Mouse (Mus musculus) MEL (cell line): ENCODE measurements around the gene Rnf208.

ENCODE experiments used
- CHD2 ChIP-seq: IDR thresholded peaks from 2 replicates; pipeline ENCODE4 v1.6.1; 2011; ENCODE audit warnings: low read length, improper control_type of control experiment
- CTCF ChIP-seq, 3 experiments: IDR thresholded peaks in 2 of 3; conservative IDR thresholded peaks in 1 of 3; 2 replicates each; pipeline ENCODE4 v1.5.1; 2011 to 2012; ENCODE audit warnings: low read length in 3 of 3, low read depth in 2 of 3, mild to moderate bottlenecking in 2 of 3, improper control_type of control experiment in 1 of 3, inconsistent platforms in 1 of 3, mixed read lengths in 1 of 3, moderate library complexity in 1 of 3; ENCODE audit not compliant: control insufficient read depth in 1 of 3, insufficient read depth in 1 of 3, poor library complexity in 1 of 3, severe bottlenecking in 1 of 3
- EP300 ChIP-seq, 2 experiments: IDR thresholded peaks; 2 replicates each; pipeline ENCODE4 v1.6.1; 2011; ENCODE audit warnings: improper control_type of control experiment in 2 of 2, low read length in 2 of 2, low read depth in 1 of 2, mild to moderate bottlenecking in 1 of 2
- GABPA ChIP-seq: IDR thresholded peaks from 2 replicates; pipeline ENCODE4 v1.6.1; 2012; ENCODE audit warnings: low read depth, mild to moderate bottlenecking, inconsistent platforms, low read length, improper control_type of control experiment, moderate library complexity
- NRF1 ChIP-seq: IDR thresholded peaks from 2 replicates; pipeline ENCODE4 v1.6.1; 2014; ENCODE audit warnings: low read depth, mild to moderate bottlenecking, inconsistent platforms, low read length, improper control_type of control experiment, moderate library complexity; ENCODE audit not compliant: poor library complexity, insufficient read depth, severe bottlenecking
- TAL1 ChIP-seq: IDR thresholded peaks from 2 replicates; pipeline ENCODE4 v1.6.1; 2012; ENCODE audit warnings: mild to moderate bottlenecking, inconsistent platforms, low read length, moderate library complexity, mixed read lengths
- TBP ChIP-seq: IDR thresholded peaks from 2 replicates; pipeline ENCODE4 v1.8.0; 2011; ENCODE audit warnings: low read depth, low read length, improper control_type of control experiment
- ZC3H11A ChIP-seq: IDR thresholded peaks from 2 replicates; pipeline ENCODE4 v1.6.1; 2012; ENCODE audit warnings: low read depth, mild to moderate bottlenecking, inconsistent platforms, low read length, improper control_type of control experiment
- ZKSCAN1 ChIP-seq: IDR thresholded peaks from 2 replicates; pipeline ENCODE4 v1.6.1; 2012; ENCODE audit warnings: low read depth, mild to moderate bottlenecking, inconsistent platforms, low read length, improper control_type of control experiment, moderate library complexity

DNA sequence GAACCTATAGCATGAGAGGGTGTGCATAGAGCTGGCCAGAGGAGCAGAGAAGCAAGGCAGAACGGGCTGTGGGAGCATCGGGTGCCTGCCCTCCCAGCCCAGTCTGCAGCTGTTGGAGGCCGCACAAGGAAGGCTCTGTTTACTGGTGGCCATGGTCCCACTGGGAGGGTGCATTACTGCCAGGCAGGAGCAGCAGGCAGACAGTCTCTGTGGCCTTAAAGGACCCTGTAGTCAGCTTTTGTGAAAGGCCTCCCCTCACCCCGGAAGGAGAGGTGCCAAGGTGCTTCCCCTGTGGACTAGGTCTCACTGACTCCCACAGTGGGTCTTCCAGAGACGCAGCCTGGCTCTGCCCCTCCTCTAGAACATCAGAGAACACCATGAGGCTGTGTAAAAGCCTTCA lies 15.2 kb upstream of the Rnf208 start:
- no peak for TF ChIP-seq EP300 (IDR thresholded peaks at IDR 0.05; ENCODE audit: low read depth in 1 of 2, low read length in 2 of 2)
- TF ChIP-seq ZKSCAN1 = no peak
- TF ChIP-seq CTCF (IDR thresholded peaks at IDR 0.05 in 2 of 3, conservative IDR thresholded peaks at IDR 0.05 in 1 of 3; ENCODE audit: control insufficient read depth in 1 of 3, insufficient read depth in 1 of 3, low read depth in 2 of 3, low read length in 3 of 3, poor library complexity in 1 of 3, severe bottlenecking in 1 of 3) = no peak
- TF ChIP-seq TAL1 = no peak
- TF ChIP-seq CHD2 = no peak
- no peak for TF ChIP-seq TBP
- TF ChIP-seq GABPA = no peak
- no peak for TF ChIP-seq NRF1
- no peak for TF ChIP-seq ZC3H11A
